Mouse (Mus musculus): Measurements from ENCODE around the gene Osbpl11.
"Not testable (repeated sequence)": the region's sequence is repeated elsewhere in the genome, so short reads cannot be mapped to it uniquely, and the experiment has no call there.

The Osbpl11 gene

DNA sequence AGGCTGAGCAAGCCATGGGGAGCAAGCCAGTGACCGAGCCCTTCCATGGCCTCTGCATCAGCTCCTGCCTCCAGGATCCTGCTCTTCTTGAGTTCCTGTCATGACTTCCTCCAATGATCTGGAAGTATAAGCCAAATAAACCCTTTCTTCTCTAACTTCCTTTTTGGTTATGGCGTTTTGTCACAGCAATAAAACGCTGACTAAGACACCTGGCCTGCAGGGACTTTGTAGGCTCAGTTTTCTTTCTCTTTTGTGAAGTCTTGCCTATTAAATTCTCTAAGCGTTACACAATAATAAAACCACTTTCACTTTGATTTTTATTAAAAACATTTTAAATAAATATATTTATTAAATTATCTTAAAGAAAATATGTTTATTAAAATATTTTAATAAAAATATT lies 7.1 kb upstream of the Osbpl11 start:
- no peak for DNase-seq (ENCODE audit: low spot score in 2 of 2)

DNA sequence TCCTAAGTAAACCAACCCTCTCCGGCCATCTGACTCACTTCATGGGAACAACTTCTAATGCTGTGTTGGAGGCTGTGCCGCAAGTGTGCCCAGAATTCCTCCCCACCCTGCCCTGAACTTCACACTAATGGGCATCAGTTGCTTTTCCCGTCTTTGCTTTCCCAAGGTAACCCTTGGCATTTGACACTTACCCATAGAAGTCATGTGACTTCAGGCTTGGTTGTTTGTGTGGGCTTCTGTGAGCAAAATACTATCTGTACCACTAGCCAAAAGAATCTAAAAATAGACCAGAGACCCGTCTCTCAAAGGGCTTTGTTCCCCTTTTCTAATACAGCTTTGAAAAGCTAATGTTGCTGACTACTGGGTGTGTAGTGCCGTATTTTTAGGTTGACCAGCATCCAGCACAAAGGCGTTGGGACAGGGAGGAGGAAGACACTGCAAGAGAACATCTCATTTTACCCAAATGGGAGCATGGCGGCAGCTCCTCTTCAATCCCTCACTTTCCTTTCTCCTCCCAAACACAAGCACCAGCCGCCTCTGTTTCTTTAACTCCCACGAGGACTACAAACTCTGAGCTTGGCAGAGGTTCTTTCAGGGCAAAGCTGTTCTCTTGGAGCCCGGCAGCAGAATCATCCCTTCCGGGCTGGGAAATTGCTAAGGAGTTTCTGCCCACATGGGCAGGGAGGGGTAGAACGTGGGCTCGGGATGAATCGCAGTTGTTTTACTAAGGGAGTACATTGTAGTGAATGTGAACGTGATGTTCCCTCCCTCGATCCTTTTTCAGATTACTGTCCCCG lies 6.4 kb upstream of the Osbpl11 start:
- peak; percentile 71 to 87 for DNase-seq (ENCODE audit: low spot score in 2 of 2)

DNA sequence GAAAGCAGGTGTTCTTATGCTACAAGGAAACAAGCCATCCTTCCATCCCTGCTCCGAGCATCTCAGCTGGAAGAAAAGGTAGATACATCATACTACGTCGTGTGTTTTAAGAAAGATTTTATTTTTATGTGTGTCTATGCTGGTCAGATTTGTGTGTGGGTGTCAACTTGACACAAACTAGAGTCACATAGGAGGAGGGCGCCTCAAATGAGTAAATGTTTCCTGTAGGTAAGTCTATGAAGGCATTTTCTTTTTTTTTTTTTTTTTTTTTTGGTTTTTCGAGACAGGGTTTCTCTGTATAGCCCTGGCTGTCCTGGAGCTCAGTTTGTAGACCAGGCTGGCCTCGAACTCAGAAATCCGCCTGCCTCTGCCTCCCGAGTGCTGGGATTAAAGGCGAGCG lies 5.6 kb upstream of the Osbpl11 start:
- not testable (repeated sequence) for DNase-seq (ENCODE audit: low spot score in 2 of 2)

GRCm38 (mm10) chr16:33179911-33180310 lies 5.0 kb upstream of the Osbpl11 start:
- DNase-seq (ENCODE audit: low spot score in 2 of 2): no peak

DNA sequence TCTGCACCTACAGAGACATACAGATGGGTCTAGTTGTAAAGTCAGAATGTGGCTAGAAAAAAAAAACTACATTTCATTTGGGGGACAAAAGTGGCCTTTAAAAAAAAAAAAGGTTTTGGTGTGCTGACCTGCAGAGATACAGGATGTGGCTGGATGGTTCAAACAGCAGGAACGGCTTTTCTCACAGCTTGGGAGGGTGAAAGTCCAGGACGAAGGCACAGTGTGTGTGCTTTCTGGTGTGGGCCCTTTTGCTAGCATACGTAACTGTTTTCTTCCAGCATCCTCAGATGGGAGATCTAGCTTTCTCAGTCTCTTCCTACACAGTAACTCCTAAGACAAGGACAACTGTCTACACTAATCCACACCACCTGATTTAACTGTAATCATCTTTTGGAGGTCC lies 4.1 kb upstream of the Osbpl11 start:
- no peak for DNase-seq (ENCODE audit: low spot score in 2 of 2)

- DNase-seq (ENCODE audit: low spot score in 2 of 2): peak in 1 of 2 experiments; percentile 12
These were observed 583 bp downstream of the Osbpl11 start for GRCm38 (mm10) chr16:33185261-33186046.

DNA sequence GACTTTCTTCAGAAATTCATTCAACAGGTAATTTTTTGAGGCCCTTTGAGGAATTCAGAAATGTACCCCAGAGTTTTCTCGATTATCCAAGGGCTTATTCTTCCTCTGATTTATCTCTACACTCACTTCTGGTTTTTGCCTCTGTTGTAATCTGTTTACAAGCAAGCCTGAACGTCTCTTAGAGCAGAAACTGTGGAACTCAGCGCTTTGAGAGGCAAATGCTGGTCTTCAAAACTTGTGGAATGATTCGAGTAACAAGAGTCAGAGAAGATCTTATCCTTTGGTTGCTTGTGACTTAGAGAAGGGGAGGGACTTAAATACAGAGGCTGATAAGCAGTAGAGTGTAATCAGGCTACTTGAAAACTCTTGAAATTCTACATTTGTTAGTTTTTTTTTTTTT lies 1.3 kb downstream of the Osbpl11 start:
- no peak for DNase-seq (ENCODE audit: low spot score in 2 of 2)

DNA sequence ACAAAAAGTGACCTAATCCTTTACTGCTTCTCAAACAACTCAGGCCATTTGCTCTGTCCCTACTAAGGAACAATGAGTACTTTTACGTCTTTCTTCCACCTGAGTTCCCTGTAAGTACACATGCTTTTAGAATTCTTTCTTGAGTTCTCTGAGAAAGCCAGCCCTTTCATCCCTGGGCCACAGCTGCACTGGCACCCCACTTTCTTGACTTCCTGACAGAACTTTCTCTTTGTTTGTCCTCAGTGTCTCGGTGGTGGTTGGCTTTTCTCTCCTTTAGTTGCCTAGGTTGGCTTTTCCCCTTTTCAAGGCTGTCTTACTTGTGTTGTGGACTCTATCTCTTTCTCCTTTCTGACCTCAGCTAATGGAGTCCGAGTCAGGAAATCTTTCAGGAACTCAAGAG lies 3.2 kb downstream of the Osbpl11 start:
- no peak for DNase-seq (ENCODE audit: low spot score in 2 of 2)

- DNase-seq (ENCODE audit: low spot score in 2 of 2): no peak
These were observed 6.8 kb downstream of the Osbpl11 start for GRCm38 (mm10) chr16:33191671-33192091.

GRCm38 (mm10) chr16:33192280-33192679 lies 7.4 kb downstream of the Osbpl11 start:
- DNase-seq (ENCODE audit: low spot score in 2 of 2): no peak

DNA sequence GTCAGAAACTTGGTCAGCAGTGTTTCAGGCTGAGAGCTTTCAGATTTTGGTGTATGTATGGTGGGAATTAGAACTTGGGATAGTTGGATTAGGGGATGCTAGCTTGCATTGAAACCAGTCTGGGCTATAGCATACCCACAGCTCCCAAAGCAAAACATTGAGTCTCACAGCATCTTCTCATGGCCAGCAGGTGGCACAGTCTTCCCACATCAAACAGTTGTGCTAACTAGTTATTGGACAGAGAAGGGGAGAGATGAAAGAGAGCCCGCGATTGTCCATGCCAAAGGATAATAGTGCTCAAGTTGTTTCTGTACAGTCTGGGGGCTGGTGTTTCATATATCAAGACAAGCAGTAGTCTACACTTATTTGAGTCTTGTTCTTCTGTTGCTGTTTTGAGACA lies 8.8 kb downstream of the Osbpl11 start:
- DNase-seq (ENCODE audit: low spot score in 2 of 2): no peak

DNA sequence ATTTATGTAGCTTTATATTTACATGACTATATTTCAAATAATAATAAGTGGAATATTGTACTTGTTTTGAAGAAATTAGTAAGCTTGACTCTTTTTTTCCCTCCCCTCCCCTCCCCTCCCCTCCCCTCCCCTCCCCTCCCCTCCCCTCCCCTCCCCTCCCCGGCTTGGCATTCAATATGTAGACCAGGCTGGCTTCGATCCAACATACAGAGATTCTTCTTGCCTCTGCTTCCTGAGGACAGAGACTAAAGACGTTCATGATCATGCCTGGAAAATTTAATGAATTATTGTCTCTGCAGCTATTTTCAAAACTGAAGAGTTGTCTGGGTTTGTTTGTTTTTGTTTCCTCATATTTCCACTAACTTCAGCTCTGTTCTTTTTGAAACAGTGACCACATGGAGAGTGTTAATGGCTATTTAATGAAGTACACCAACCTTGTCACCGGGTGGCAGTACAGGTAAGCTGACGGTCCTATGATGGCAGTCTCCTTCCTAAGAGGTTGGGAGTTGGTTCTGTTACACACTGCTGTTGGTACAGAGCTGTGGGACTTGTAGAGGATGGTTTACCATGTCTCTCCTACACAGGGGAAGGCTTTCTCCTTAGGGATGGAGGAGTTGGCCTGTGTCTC lies 10.9 kb downstream of the Osbpl11 start:
- no peak for DNase-seq (ENCODE audit: low spot score in 2 of 2)

GRCm38 (mm10) chr16:33196578-33196977 lies 11.7 kb downstream of the Osbpl11 start:
- DNase-seq (ENCODE audit: low spot score in 2 of 2): no peak

- no peak for DNase-seq (ENCODE audit: low spot score in 2 of 2)
These were observed 15.7 kb downstream of the Osbpl11 start for GRCm38 (mm10) chr16:33200589-33200988.

- no peak for DNase-seq (ENCODE audit: low spot score in 2 of 2)
These were observed 25.9 kb downstream of the Osbpl11 start for GRCm38 (mm10) chr16:33210812-33211211.

DNA sequence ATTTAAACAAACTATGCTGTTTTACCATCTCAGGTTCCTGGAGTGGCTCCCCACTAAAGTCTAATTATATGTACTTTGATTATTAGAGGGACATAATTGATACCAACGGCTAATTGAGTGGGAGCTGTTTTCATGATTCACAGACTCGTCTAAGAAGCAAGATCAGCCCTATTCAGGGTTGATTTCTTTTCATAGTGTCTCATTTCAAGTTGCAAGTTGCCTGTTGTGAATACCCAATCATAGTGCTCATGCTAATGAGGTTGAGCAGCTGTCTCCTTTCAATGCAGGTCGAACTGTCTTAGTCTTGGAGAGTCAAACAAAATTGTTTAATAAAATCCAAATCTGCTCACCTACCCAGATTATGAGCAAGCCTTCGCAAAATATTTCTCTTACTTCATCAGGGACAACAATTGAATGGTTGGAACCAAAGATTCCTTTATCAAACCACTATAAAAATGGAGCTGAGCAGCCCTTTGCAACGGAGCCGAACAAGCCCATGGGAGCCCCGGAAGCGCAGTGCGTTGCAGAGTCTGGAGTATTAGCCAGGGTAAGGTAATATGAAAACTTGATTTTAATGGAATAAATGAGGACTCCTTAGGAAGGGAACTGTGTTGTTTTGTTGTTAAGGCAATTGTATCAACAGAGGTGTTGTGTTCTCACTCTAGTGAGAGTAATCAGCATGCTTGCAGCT lies 31.6 kb downstream of the Osbpl11 start:
- no peak for DNase-seq (ENCODE audit: low spot score in 2 of 2)

DNA sequence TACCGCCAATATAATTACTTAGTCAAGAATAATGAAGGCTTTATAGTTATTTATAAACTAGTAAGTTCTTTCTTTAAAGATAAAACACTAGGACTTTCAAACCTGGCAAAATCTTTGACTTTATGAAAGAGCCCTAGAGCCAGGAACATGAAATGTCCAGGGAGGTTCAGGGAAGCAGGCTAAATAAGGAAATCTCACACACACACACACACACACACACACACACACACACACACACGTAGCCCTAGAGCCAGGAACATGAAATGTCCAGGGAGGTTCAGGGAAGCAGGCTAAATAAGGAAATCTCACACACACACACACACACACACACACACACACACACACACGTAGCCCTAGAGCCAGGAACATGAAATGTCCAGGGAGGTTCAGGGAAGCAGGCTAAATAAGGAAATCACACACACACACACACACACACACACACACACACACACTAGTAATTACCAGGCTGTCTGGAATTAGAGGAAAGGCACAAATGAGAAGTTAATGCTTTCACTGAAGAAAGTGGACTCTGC lies 32.7 kb downstream of the Osbpl11 start:
- DNase-seq (ENCODE audit: low spot score in 2 of 2): not testable (repeated sequence)

DNA sequence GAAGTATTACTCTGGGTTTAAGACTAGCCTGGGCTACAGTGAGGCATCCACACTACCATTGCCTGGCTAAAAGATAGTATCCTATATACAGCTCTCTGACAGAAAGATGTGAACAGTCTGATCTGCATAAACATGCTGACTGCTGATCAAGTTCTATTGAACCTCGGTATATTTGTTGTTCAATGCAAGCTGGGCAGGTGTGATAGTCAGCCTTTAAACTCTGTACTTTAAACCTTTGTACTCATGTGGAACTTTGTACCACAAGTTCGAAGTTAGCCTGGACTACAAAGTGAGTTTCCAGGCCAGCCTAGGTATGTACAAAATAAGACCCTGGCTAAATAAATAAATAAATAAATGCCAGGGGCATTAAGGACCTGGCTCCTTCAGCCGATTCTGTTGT lies 37.6 kb downstream of the Osbpl11 start:
- no peak for DNase-seq (ENCODE audit: low spot score in 2 of 2)

DNA sequence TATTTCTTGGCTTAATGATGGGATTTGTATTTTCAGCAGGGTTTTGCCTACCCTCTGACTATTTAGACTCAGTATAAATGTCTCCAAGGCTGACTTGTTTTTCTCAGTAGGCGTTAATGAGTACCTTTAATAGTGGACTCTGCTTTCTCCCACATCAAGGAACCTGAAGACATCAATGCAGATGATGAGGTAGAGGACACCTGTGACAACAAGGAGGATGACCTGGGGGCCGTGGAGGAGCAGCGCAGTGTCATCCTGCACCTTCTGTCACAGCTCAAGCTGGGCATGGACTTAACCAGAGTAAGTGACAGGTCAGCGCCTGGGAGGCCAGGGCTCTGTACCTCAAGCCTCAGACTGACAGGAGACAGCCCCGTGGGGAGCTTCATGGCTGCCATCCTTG lies 39.5 kb downstream of the Osbpl11 start:
- DNase-seq (ENCODE audit: low spot score in 2 of 2): no peak

GRCm38 (mm10) chr16:33234128-33234527 lies 49.3 kb downstream of the Osbpl11 start:
- DNase-seq (ENCODE audit: low spot score in 2 of 2): no peak

- DNase-seq (ENCODE audit: low spot score in 2 of 2): no peak
These were observed 51.3 kb downstream of the Osbpl11 start for GRCm38 (mm10) chr16:33236151-33236550.

GRCm38 (mm10) chr16:33239305-33239704 lies 54.4 kb downstream of the Osbpl11 start:
- DNase-seq (ENCODE audit: low spot score in 2 of 2): no peak
